Mouse (Mus musculus) erythroblast, embryonic 14.5 days (primary cell): Measurements from ENCODE around the gene Als2. TPM values are rescaled to one million over a fixed set of nuclear protein-coding genes. Genes with fewer than 3 reads are reported as not detected.

Source experiments
- H3K27me3 ChIP-seq: 2 replicates; pipeline ENCODE4 v1.6.1; 2012; ENCODE audit warnings: inconsistent platforms; ENCODE audit not compliant: control insufficient read depth
- H3K36me3 ChIP-seq: 2 replicates; pipeline ENCODE4 v1.6.1; 2012; ENCODE audit warnings: mild to moderate bottlenecking, inconsistent platforms; ENCODE audit not compliant: control insufficient read depth
- H3K4me1 ChIP-seq: 2 replicates; pipeline ENCODE4 v1.6.1; 2012; ENCODE audit warnings: inconsistent platforms; ENCODE audit not compliant: control insufficient read depth
- H3K4me3 ChIP-seq: replicated peaks from 2 replicates; pipeline ENCODE3; 2012; ENCODE audit warnings: moderate library complexity, mild to moderate bottlenecking, inconsistent platforms
- H3K9me3 ChIP-seq: 2 replicates; pipeline ENCODE4 v1.6.1; 2012; ENCODE audit warnings: low read length, inconsistent platforms, mixed read lengths; ENCODE audit not compliant: control insufficient read depth
- GATA1 ChIP-seq: IDR thresholded peaks from 2 replicates; pipeline ENCODE4 v1.6.1; 2012; ENCODE audit warnings: low read length, inconsistent platforms, mixed read lengths
- TAL1 ChIP-seq: IDR thresholded peaks from 3 replicates; pipeline ENCODE4 v1.6.1; 2012; ENCODE audit warnings: low read length, inconsistent platforms, mixed read lengths
- polyA plus RNA-seq: library from polyadenylated mRNA; stranded (reverse); fragments of >175 nt; gene quantifications from 2 replicates; pipeline ENCODE4 v1.2.3, GENCODE M21; 2012

Als2 gene
- polyA plus RNA-seq, 1 experiment, result 0.07 TPM

GRCm38 (mm10) chr1:59163030-59163461, 74.0 kb downstream of the Als2 start, which contains the start of gene Mpp4:
Gene Mpp4, minus strand, starts transcription at chr1:59163389.
- TF ChIP-seq GATA1 (no peak), TAL1 (no peak)
- H3K36me3 ChIP-seq, result peaks cover 34% of the 10 kb centered on the region

DNA sequence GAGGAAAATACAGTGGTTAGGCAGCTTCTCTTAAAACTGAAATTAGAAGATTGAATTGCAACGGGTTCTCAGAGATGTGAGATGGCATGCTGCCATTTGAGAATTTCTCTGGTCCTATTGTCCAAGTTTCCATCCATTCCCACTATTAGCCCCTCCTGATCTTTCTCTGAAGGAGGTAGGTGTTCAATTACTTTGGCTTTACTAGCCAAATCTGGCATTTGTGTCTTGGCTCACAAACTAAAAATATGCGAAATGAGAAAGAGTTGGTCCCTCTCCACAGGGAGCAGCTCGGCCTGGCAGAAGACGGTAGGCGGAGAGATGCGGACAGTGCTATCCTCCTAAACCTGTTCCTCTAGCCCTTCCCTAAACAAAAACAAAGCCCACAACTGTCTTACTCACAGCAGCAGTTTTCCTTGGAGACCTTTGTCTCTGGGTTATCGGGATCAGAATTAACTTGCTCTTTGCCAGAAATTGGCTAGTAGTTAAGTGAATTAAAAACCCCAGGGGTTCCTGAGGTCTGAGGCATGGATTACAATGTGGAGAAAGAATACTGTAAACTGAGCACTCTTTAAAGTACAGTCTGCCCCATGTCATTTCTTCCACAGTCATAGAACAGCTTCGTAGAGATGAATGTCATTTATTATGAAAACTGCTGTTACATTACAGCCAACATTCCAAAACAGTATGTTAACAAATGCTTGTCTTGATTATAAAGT, 74.6 kb downstream of the Als2 start:
- TF ChIP-seq TAL1 (no peak), GATA1 (no peak)
- no peaks in the 10 kb centered on the region for H3K4me1 ChIP-seq

More at GRCm38 (mm10) chr1:59163030-59163461, 74.0 kb downstream of the Als2 start, which contains the start of gene Mpp4:
- H3K27me3 ChIP-seq, result no peaks in the 10 kb centered on the region
- no peak within 1 kb of the TSS for H3K4me3 ChIP-seq
- no peaks in the 10 kb centered on the region for H3K9me3 ChIP-seq
- H3K4me1 ChIP-seq, result no peaks in the 10 kb centered on the region

DNA sequence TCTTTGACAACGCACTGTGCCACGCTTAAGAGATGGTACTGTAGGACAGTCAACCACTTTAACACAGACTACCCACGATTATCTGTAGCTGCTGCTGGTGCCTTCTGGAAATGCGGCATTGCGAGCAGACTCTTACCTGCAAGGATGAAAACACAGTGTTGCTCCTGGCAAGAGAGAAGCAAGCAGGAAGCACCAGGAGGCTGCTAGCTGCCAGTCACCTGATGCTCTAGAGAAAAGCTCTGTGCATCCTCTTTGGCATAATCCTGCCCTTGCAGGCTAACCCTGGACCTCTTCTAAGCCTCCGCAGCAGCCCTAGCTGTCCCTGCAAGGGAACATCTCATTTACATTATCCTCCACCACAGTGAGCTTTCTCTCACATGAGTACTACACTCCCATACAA, 75.6 kb downstream of the Als2 start:
- TF ChIP-seq TAL1 (no peak), GATA1 (no peak)

More for the DNA sequence above, 74.6 kb downstream of the Als2 start:
- H3K4me3 ChIP-seq, result no peak overlapping the region
- peaks cover 32% of the 10 kb centered on the region for H3K36me3 ChIP-seq
- H3K9me3 ChIP-seq, result no peaks in the 10 kb centered on the region
- H3K27me3 ChIP-seq, result no peaks in the 10 kb centered on the region

GRCm38 (mm10) chr1:59160871-59161270, 76.2 kb downstream of the Als2 start:
- H3K27me3 ChIP-seq, result no peaks in the 10 kb centered on the region
- no peaks in the 10 kb centered on the region for H3K9me3 ChIP-seq
- peaks cover 20% of the 10 kb centered on the region for H3K36me3 ChIP-seq
- TF ChIP-seq TAL1 (no peak), GATA1 (no peak)
- H3K4me1 ChIP-seq, result no peaks in the 10 kb centered on the region
- no peak overlapping the region for H3K4me3 ChIP-seq

More for the DNA sequence above, 75.6 kb downstream of the Als2 start:
- Histone ChIP-seq H3K9me3 (no peaks in the 10 kb centered on the region), H3K36me3 (peaks cover 25% of the 10 kb centered on the region), H3K4me1 (no peaks in the 10 kb centered on the region), H3K27me3 (no peaks in the 10 kb centered on the region), H3K4me3 (no peak overlapping the region)

- Histone ChIP-seq H3K4me1 (no peaks in the 10 kb centered on the region), H3K4me3 (no peak overlapping the region), H3K36me3 (peaks cover 12% of the 10 kb centered on the region), H3K27me3 (no peaks in the 10 kb centered on the region), H3K9me3 (no peaks in the 10 kb centered on the region)
- TF ChIP-seq TAL1 (no peak), GATA1 (no peak)
Observed at GRCm38 (mm10) chr1:59159136-59159535, 77.9 kb downstream of the Als2 start.

- Histone ChIP-seq H3K4me3 (no peak overlapping the region), H3K4me1 (no peaks in the 10 kb centered on the region), H3K27me3 (no peaks in the 10 kb centered on the region), H3K36me3 (peaks cover 7% of the 10 kb centered on the region), H3K9me3 (no peaks in the 10 kb centered on the region)
- TF ChIP-seq TAL1 (no peak), GATA1 (no peak)
Observed at GRCm38 (mm10) chr1:59158498-59158897, 78.5 kb downstream of the Als2 start.

GRCm38 (mm10) chr1:59157846-59158245, 79.2 kb downstream of the Als2 start:
- TF ChIP-seq GATA1 (no peak), TAL1 (no peak)
- H3K27me3 ChIP-seq, result no peaks in the 10 kb centered on the region
- no peaks in the 10 kb centered on the region for H3K9me3 ChIP-seq
- H3K36me3 ChIP-seq, result peaks cover under 1% of the 10 kb centered on the region
- no peak overlapping the region for H3K4me3 ChIP-seq
- H3K4me1 ChIP-seq, result no peaks in the 10 kb centered on the region

DNA sequence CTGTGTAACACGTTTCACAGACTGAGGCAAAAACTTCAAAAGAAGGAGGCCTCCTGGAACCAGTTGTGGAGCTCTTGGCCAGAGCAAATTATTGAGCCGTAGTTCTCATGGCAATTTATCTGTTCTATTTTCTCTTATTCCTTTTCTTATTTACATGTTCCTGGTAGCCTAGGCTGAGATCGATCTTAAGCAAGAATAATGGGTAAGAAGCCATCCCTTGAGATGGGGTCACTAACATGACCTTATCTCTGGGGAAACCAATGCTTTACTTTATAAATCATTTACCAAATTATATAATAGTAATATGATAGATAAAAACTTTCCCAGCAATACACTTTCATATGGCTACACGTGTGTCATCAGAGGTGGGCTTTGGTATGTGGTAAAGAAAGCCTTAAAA, 84.7 kb downstream of the Als2 start:
- no peaks in the 10 kb centered on the region for H3K9me3 ChIP-seq
- no peaks in the 10 kb centered on the region for H3K4me1 ChIP-seq
- H3K36me3 ChIP-seq, result no peaks in the 10 kb centered on the region
- no peaks in the 10 kb centered on the region for H3K27me3 ChIP-seq
- TF ChIP-seq TAL1 (no peak), GATA1 (no peak)
- H3K4me3 ChIP-seq, result no peak overlapping the region

- no peak overlapping the region for H3K4me3 ChIP-seq
- no peak for TF ChIP-seq TAL1
- no peak for TF ChIP-seq GATA1
- no peaks in the 10 kb centered on the region for H3K36me3 ChIP-seq
- H3K27me3 ChIP-seq, result no peaks in the 10 kb centered on the region
- no peaks in the 10 kb centered on the region for H3K4me1 ChIP-seq
- no peaks in the 10 kb centered on the region for H3K9me3 ChIP-seq
Observed at GRCm38 (mm10) chr1:59150542-59150941, 86.5 kb downstream of the Als2 start.
